ENCODE assay signal across 20 mouse cellular contexts in genomic region chr1:144699790-144700189, GRCm38 (mm10).
DNase-seq lines count a peak whose midpoint lies in the region; ATAC-seq and TF ChIP-seq lines count a peak whose summit lies in the region.
"Had no signal": no experiment of that assay in that cellular context is flagged by ENCODE, and none has a peak within 500 bp of the region (broad histone marks: within the 10 kb centered on the region; RNA-seq: fewer than 3 reads in every experiment).

No protein-coding gene starts in this region.

- peak; percentile 1 for DNase-seq in adrenal gland, adult 2 months
- DNase-seq in adrenal gland, adult 8-10 months = no peak
- peak; percentile 21 for DNase-seq in lung, embryonic 14.5 days
- no peak for DNase-seq in lung, postnatal 0 days (ENCODE audit: low spot score)
- no peak for DNase-seq in stomach, postnatal 0 days (ENCODE audit: low spot score)
- no peak for DNase-seq in right cerebral cortex, postnatal 14 days
- DNase-seq: adrenal gland, postnatal 25 days; cerebellum, adult 18-20 months; cerebellum, adult 9-11 months; cerebellum, postnatal 36 days; forebrain, postnatal 0 days; gastrocnemius, postnatal 25 days had no signal

- H3K27me3 ChIP-seq in lung, embryonic 14.5 days (ENCODE audit: insufficient read depth, low read length) = no peaks in the 10 kb centered on the region
- no peaks in the 10 kb centered on the region for H3K27me3 ChIP-seq in lung, postnatal 0 days (replicated peaks; ENCODE audit: insufficient read depth, low read length)
- H3K27me3 ChIP-seq in stomach, embryonic 15.5 days (replicated peaks) = no peaks in the 10 kb centered on the region
- H3K27me3 ChIP-seq in stomach, postnatal 0 days (ENCODE audit: control insufficient read depth, insufficient read depth, low read length) = no peaks in the 10 kb centered on the region
- H3K27me3 ChIP-seq in stomach, embryonic 16.5 days (ENCODE audit: control insufficient read depth, insufficient read depth, low read length) = no peaks in the 10 kb centered on the region
- H3K27me3 ChIP-seq: CH12.LX; embryonic facial prominence, embryonic 13.5 days; forebrain, embryonic 12.5 days; hindbrain, embryonic 15.5 days had no signal

- 52% methylated on average over 1 of the region's 1 CpGs for WGBS in lung, embryonic 14.5 days
- 35% methylated on average over 1 of the region's 1 CpGs for WGBS in lung, postnatal 0 days
- WGBS in stomach, embryonic 15.5 days = 48% methylated on average over 1 of the region's 1 CpGs
- WGBS in stomach, postnatal 0 days = 67% methylated on average over 1 of the region's 1 CpGs
- 59% methylated on average over 1 of the region's 1 CpGs for WGBS in stomach, embryonic 16.5 days

- H3K9ac ChIP-seq in lung, embryonic 14.5 days = no peak overlapping the region
- H3K9ac ChIP-seq in lung, postnatal 0 days (replicated peaks; ENCODE audit: low read depth) = no peak overlapping the region
- no peak overlapping the region for H3K9ac ChIP-seq in stomach, embryonic 15.5 days
- H3K9ac ChIP-seq in stomach, postnatal 0 days (ENCODE audit: low read length) = no peak overlapping the region
- H3K9ac ChIP-seq in stomach, embryonic 16.5 days (ENCODE audit: low read length) = no peak overlapping the region
- H3K9ac ChIP-seq: embryonic facial prominence, embryonic 13.5 days; forebrain, embryonic 12.5 days; forebrain, postnatal 0 days; hindbrain, embryonic 15.5 days had no signal

- H3K36me3 ChIP-seq in lung, embryonic 14.5 days (ENCODE audit: insufficient read depth) = no peaks in the 10 kb centered on the region
- H3K36me3 ChIP-seq in lung, postnatal 0 days (ENCODE audit: insufficient read depth, low read length) = no peaks in the 10 kb centered on the region
- H3K36me3 ChIP-seq in stomach, embryonic 15.5 days = no peaks in the 10 kb centered on the region
- H3K36me3 ChIP-seq in stomach, postnatal 0 days (ENCODE audit: control insufficient read depth, insufficient read depth, low read length) = no peaks in the 10 kb centered on the region
- H3K36me3 ChIP-seq in stomach, embryonic 16.5 days (ENCODE audit: control insufficient read depth, insufficient read depth, low read length) = no peaks in the 10 kb centered on the region
- H3K36me3 ChIP-seq: embryonic facial prominence, embryonic 13.5 days; forebrain, embryonic 12.5 days; hindbrain, embryonic 10.5 days; hindbrain, embryonic 15.5 days had no signal

- no peaks in the 10 kb centered on the region for H3K4me1 ChIP-seq in lung, embryonic 14.5 days (ENCODE audit: insufficient read depth)
- H3K4me1 ChIP-seq in lung, postnatal 0 days (ENCODE audit: insufficient read depth, low read depth, low read length) = no peaks in the 10 kb centered on the region
- H3K4me1 ChIP-seq in stomach, embryonic 15.5 days = no peaks in the 10 kb centered on the region
- no peaks in the 10 kb centered on the region for H3K4me1 ChIP-seq in stomach, postnatal 0 days (replicated peaks; ENCODE audit: control insufficient read depth, insufficient read depth)
- H3K4me1 ChIP-seq in stomach, embryonic 16.5 days (ENCODE audit: control insufficient read depth, insufficient read depth, low read length) = no peaks in the 10 kb centered on the region
- H3K4me1 ChIP-seq: embryonic facial prominence, embryonic 13.5 days; forebrain, embryonic 12.5 days; hindbrain, embryonic 10.5 days; hindbrain, embryonic 15.5 days had no signal

- no peak for TF ChIP-seq EP300 in lung, postnatal 0 days (IDR thresholded peaks at IDR 0.05)
- no peak for TF ChIP-seq EP300 in stomach, postnatal 0 days (optimal IDR thresholded peaks at IDR 0.05)

- H3K9me3 ChIP-seq in lung, embryonic 14.5 days (ENCODE audit: low read depth, low read length) = no peaks in the 10 kb centered on the region
- no peaks in the 10 kb centered on the region for H3K9me3 ChIP-seq in lung, postnatal 0 days (ENCODE audit: low read length)
- no peaks in the 10 kb centered on the region for H3K9me3 ChIP-seq in stomach, embryonic 15.5 days
- no peaks in the 10 kb centered on the region for H3K9me3 ChIP-seq in stomach, postnatal 0 days (ENCODE audit: control insufficient read depth, low read length)
- H3K9me3 ChIP-seq in stomach, embryonic 16.5 days (replicated peaks; ENCODE audit: control insufficient read depth, low read length) = no peaks in the 10 kb centered on the region
- H3K9me3 ChIP-seq: embryonic facial prominence, embryonic 13.5 days; forebrain, embryonic 12.5 days; hindbrain, embryonic 10.5 days; hindbrain, embryonic 15.5 days had no signal

- no peak overlapping the region for H3K27ac ChIP-seq in lung, embryonic 14.5 days (ENCODE audit: low read depth)
- H3K27ac ChIP-seq in lung, postnatal 0 days (ENCODE audit: low read length) = no peak overlapping the region
- no peak overlapping the region for H3K27ac ChIP-seq in stomach, embryonic 15.5 days
- no peak overlapping the region for H3K27ac ChIP-seq in stomach, postnatal 0 days (replicated peaks)
- H3K27ac ChIP-seq in stomach, embryonic 16.5 days (ENCODE audit: low read length) = no peak overlapping the region
- H3K27ac ChIP-seq: embryonic facial prominence, embryonic 13.5 days; forebrain, embryonic 12.5 days; hindbrain, embryonic 10.5 days; hindbrain, embryonic 15.5 days had no signal

- TF ChIP-seq CTCF in lung, embryonic 14.5 days (IDR thresholded peaks at IDR 0.05; ENCODE audit: low read depth) = no peak
- TF ChIP-seq CTCF in lung, postnatal 0 days (IDR thresholded peaks at IDR 0.05) = no peak
- no peak for TF ChIP-seq CTCF in stomach, postnatal 0 days (IDR thresholded peaks at IDR 0.05; ENCODE audit: low read depth)

- no peak overlapping the region for H3K4me2 ChIP-seq in lung, embryonic 14.5 days
- H3K4me2 ChIP-seq in lung, postnatal 0 days (replicated peaks; ENCODE audit: low read depth, low read length) = no peak overlapping the region
- no peak overlapping the region for H3K4me2 ChIP-seq in stomach, embryonic 15.5 days
- no peak overlapping the region for H3K4me2 ChIP-seq in stomach, postnatal 0 days (replicated peaks; ENCODE audit: low read depth)
- no peak overlapping the region for H3K4me2 ChIP-seq in stomach, embryonic 16.5 days (ENCODE audit: low read depth, low read length)
- H3K4me2 ChIP-seq: embryonic facial prominence, embryonic 13.5 days; forebrain, embryonic 12.5 days; hindbrain, embryonic 15.5 days had no signal

- no peak overlapping the region for H3K4me3 ChIP-seq in lung, embryonic 14.5 days (ENCODE audit: low read depth, low read length)
- no peak overlapping the region for H3K4me3 ChIP-seq in lung, postnatal 0 days (ENCODE audit: low read depth, low read length)
- no peak overlapping the region for H3K4me3 ChIP-seq in stomach, embryonic 15.5 days (replicated peaks)
- no peak overlapping the region for H3K4me3 ChIP-seq in stomach, postnatal 0 days (ENCODE audit: low read depth, low read length)
- H3K4me3 ChIP-seq in stomach, embryonic 16.5 days (replicated peaks; ENCODE audit: low read length) = no peak overlapping the region
- H3K4me3 ChIP-seq: embryonic facial prominence, embryonic 13.5 days; forebrain, embryonic 12.5 days; hindbrain, embryonic 10.5 days; hindbrain, embryonic 15.5 days had no signal

- ATAC-seq in lung, embryonic 14.5 days (ENCODE audit: insufficient read depth) = peak; percentile 68; the same call in 1 of the 2 replicates
- no peak for ATAC-seq in lung, postnatal 0 days
- ATAC-seq in stomach, embryonic 15.5 days (ENCODE audit: insufficient read depth, low FRiP score, low read depth) = peak; percentile 56; the same call in 1 of the 2 replicates
- no peak for ATAC-seq in stomach, postnatal 0 days (ENCODE audit: low FRiP score, low TSS enrichment)
- ATAC-seq in stomach, embryonic 16.5 days (ENCODE audit: insufficient read depth, low FRiP score) = 0 out of 2 replicates have a peak, but pooled peaks have one; percentile 21
- ATAC-seq: forebrain, postnatal 0 days; inflammation-experienced regulatory T-cells, adult 6 months had no signal

Comparison
In these comparisons a context has a peak if more than half of its experiments do, and no peak if none do; other contexts are left out.
1. DNase-seq: peak in adrenal gland, adult 2 months (single experiment) and lung, embryonic 14.5 days (single experiment); none in adrenal gland, adult 8-10 months (single experiment), lung, postnatal 0 days (single experiment), stomach, postnatal 0 days (single experiment) and right cerebral cortex, postnatal 14 days (single experiment).
2. ATAC-seq: peak in lung, embryonic 14.5 days (single experiment), stomach, embryonic 15.5 days (single experiment) and stomach, embryonic 16.5 days (single experiment); none in lung, postnatal 0 days (single experiment) and stomach, postnatal 0 days (single experiment).